Mouse (Mus musculus) hindbrain, embryonic 11.5 days (tissue): ENCODE results near the gene 1110051M20Rik. TPM values are rescaled to one million over a fixed set of nuclear protein-coding genes. Genes with fewer than 3 reads are reported as not detected.

Source experiments
- ATAC-seq: fragments of 200-750 bp; cut with Nextera tagmentation; 2 replicates; pipeline ENCODE4 v1.8.0; 2017; ENCODE audit warnings: mild to moderate bottlenecking, moderate TSS enrichment, moderate library complexity; ENCODE audit not compliant: low FRiP score
- DNase-seq: peaks from one replicate; pipeline ENCODE4 v3.0.0-alpha.2; 2015; ENCODE audit warnings: low spot score
- H3K27ac ChIP-seq: fragments of 300-500 bp; sonication (generic); 2 replicates; pipeline ENCODE4 v1.5.1; 2014; ENCODE audit warnings: mild to moderate bottlenecking, low read depth, low read length
- H3K27me3 ChIP-seq: fragments of 300-500 bp; sonication (generic); 2 replicates; pipeline ENCODE4 v1.6.1; 2014; ENCODE audit warnings: mild to moderate bottlenecking, low read length, moderate library complexity, mixed read lengths; ENCODE audit not compliant: control insufficient read depth, insufficient read depth
- H3K36me3 ChIP-seq: fragments of 300-500 bp; sonication (generic); 2 replicates; pipeline ENCODE4 v1.6.1; 2014; ENCODE audit warnings: mild to moderate bottlenecking, low read length, moderate library complexity, mixed read lengths; ENCODE audit not compliant: control insufficient read depth, insufficient read depth
- H3K4me1 ChIP-seq: fragments of 300-500 bp; sonication (generic); replicated peaks from 2 replicates; pipeline ENCODE4 v1.6.1; 2014; ENCODE audit warnings: low read length, mixed read lengths; ENCODE audit not compliant: control insufficient read depth, insufficient read depth
- H3K4me2 ChIP-seq: fragments of 300-500 bp; sonication (generic); replicated peaks from 2 replicates; pipeline ENCODE4 v1.6.1; 2014; ENCODE audit warnings: mild to moderate bottlenecking, low read depth, low read length
- H3K4me3 ChIP-seq: fragments of 300-500 bp; sonication (generic); 2 replicates; pipeline ENCODE4 v1.5.1; 2014; ENCODE audit warnings: low read depth, low read length
- H3K9ac ChIP-seq: fragments of 300-500 bp; sonication (generic); 2 replicates; pipeline ENCODE4 v1.6.1; 2014; ENCODE audit warnings: low read depth, low read length
- H3K9me3 ChIP-seq: fragments of 300-500 bp; sonication (generic); 2 replicates; pipeline ENCODE4 v1.6.1; 2016; ENCODE audit warnings: low read length; ENCODE audit not compliant: control insufficient read depth
- WGBS: fragments of 180-500 bp; shearing (Covaris S2); extraction: QIAGEN DNeasy Blood & Tissue Kit; methylation state at CpG from one replicate; pipeline ENCODE4 v1.1.7; 2014; 5-methylcytosine and 5-hydroxymethylcytosine counted together
- polyA plus RNA-seq: library from polyadenylated mRNA; unstranded; fragments of >200 nt; fragmentation: Nextera tagmentation; extraction: Ambion mirVana; gene quantifications from 2 replicates; pipeline ENCODE4 v1.2.1, GENCODE M21; 2014

The 1110051M20Rik gene
- polyA plus RNA-seq, 1 experiment from 2014 or later: 102 TPM

GRCm38 (mm10) chr2:91461341-91461740, 16.8 kb upstream of the 1110051M20Rik start:
- Histone ChIP-seq H3K36me3 (no peaks in the 10 kb centered on the region), H3K27me3 (no peaks in the 10 kb centered on the region; the same call in 1 of the 2 replicates), H3K4me2 (no peak overlapping the region), H3K4me3 (no peak overlapping the region), H3K4me1 (peaks cover 11% of the 10 kb centered on the region; the same call in 1 of the 2 replicates), H3K9me3 (no peaks in the 10 kb centered on the region), H3K9ac (no peak overlapping the region), H3K27ac (no peak overlapping the region)
- no peak for DNase-seq
- no peak for ATAC-seq
- WGBS: 61% methylated on average over 3 of the region's 3 CpGs

- H3K4me3 ChIP-seq: no peak overlapping the region
- WGBS: 67% methylated on average over 7 of the region's 7 CpGs
- no peak overlapping the region for H3K27ac ChIP-seq
- no peak for ATAC-seq
- no peaks in the 10 kb centered on the region for H3K9me3 ChIP-seq
- DNase-seq: no peak
- no peaks in the 10 kb centered on the region for H3K36me3 ChIP-seq
- no peak overlapping the region for H3K4me2 ChIP-seq
- H3K9ac ChIP-seq: no peak overlapping the region
- no peaks in the 10 kb centered on the region; the same call in 1 of the 2 replicates for H3K27me3 ChIP-seq
- H3K4me1 ChIP-seq: peaks cover 11% of the 10 kb centered on the region; the same call in 1 of the 2 replicates
Measured at GRCm38 (mm10) chr2:91460771-91461170, 16.3 kb upstream of the 1110051M20Rik start.

DNA sequence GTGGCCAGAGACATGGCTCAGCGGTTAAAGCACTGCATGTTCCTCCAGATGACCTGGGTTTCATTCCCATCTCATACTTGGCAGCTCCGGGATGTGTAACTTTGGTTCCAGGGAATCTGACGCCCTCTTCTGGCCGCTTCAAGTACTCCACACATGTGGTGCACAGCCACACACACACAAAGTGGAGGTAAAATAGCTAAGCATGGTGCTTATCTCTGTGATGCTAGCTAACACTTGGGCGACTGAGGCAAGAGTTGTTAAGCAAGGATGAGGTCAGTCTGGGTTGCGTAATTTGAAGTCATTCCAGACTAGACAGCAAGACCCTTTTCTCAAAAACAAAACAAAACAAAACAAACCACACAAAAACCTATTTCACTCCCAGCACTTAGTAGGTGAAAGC, 15.6 kb upstream of the 1110051M20Rik start:
- no peak overlapping the region for H3K27ac ChIP-seq
- no peaks in the 10 kb centered on the region; the same call in 1 of the 2 replicates for H3K27me3 ChIP-seq
- ATAC-seq (no peak), DNase-seq (no peak)
- H3K9ac ChIP-seq: no peak overlapping the region
- no peaks in the 10 kb centered on the region for H3K36me3 ChIP-seq
- 94% methylated on average over 6 of the region's 6 CpGs for WGBS
- no peak overlapping the region for H3K4me2 ChIP-seq
- H3K4me3 ChIP-seq: no peak overlapping the region
- H3K4me1 ChIP-seq: peaks cover 11% of the 10 kb centered on the region; the same call in 1 of the 2 replicates
- H3K9me3 ChIP-seq: no peaks in the 10 kb centered on the region

DNA sequence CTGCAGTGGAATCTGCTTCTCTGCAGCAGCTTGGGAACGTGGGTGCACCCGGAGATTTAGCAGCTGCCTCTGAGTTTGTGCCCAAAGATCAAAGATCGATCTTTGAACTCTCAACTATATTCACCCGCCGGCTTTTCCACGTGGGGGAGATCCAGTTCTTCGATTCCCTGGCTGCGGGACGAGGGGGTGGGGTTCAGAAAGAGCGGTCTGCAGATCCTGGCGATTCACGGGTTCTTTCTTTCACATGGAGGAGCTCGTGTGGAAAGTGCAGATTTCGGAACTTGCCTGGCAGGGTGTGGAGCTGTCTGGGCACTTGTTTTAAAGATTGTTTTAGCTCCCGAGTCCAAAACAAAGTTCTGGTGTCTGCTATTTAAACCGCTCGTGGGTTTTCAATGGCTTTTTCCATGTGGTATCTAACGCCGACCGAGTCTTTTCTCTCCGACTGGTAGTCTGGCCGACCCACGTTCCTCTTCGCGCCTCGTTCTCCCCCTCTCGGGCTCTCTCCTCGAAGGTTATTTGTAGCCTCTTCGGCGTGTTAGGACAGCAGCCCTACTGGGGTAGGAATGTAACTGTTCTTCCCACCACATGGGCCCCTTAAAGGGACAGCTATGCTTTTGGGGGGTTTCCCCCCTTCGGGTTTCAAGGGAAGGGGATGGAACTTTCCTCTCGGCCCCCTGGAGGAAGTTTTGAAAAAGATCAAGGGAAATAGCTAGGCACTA, 14.3 kb upstream of the 1110051M20Rik start:
- H3K9me3 ChIP-seq: no peaks in the 10 kb centered on the region
- H3K9ac ChIP-seq: peak overlapping the region; percentile 89
- H3K4me1 ChIP-seq: peaks cover 11% of the 10 kb centered on the region; the same call in 1 of the 2 replicates
- no peaks in the 10 kb centered on the region for H3K36me3 ChIP-seq
- H3K4me3 ChIP-seq: peak overlapping the region; percentile 74
- DNase-seq (peak; percentile 73), ATAC-seq (peak; percentile 31; the same call in 1 of the 2 replicates)
- H3K4me2 ChIP-seq: peak overlapping the region; percentile 96
- H3K27ac ChIP-seq: peak overlapping the region; percentile 82
- WGBS: under 1% methylated on average over 32 of the region's 32 CpGs
- H3K27me3 ChIP-seq: no peaks in the 10 kb centered on the region; the same call in 1 of the 2 replicates

DNA sequence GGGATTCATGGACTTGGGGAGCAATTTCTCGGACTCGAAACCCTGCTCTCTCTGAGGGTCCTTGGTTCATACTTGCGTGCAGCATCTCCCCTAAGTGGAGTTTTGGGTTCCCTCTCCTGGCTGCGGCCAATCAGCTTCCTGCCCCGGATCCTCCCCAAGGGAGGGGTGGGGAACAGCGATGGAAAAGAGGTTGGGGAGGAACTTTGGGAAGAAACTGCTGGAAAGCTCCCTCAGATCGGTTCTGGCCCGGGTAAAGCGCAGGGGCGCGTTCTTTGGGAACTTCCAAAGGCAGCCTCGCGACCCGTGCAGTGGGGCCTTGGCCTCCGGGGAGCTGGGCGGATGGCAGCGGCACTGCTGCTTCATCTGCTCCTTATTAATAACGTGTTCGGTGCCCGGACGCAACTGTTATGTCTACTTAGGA, 13.8 kb upstream of the 1110051M20Rik start:
- under 1% methylated on average over 21 of the region's 21 CpGs for WGBS
- DNase-seq (no peak), ATAC-seq (0 out of 2 replicates have a peak, but pooled peaks have one; percentile 17)
- Histone ChIP-seq H3K4me1 (peaks cover 11% of the 10 kb centered on the region; the same call in 1 of the 2 replicates), H3K4me2 (peak overlapping the region; percentile 96), H3K4me3 (peak overlapping the region; percentile 74), H3K9ac (peak overlapping the region; percentile 89), H3K36me3 (no peaks in the 10 kb centered on the region), H3K9me3 (no peaks in the 10 kb centered on the region), H3K27ac (peak overlapping the region; percentile 82), H3K27me3 (no peaks in the 10 kb centered on the region; the same call in 1 of the 2 replicates)

- WGBS: under 1% methylated on average over 45 of the region's 45 CpGs
Measured at GRCm38 (mm10) chr2:91457656-91458251, 13.2 kb upstream of the 1110051M20Rik start.

GRCm38 (mm10) chr2:91457259-91457655, 12.8 kb upstream of the 1110051M20Rik start, which contains the start of gene Lrp4:
TSS of gene Lrp4 (plus strand) at chr2:91457511.
- Histone ChIP-seq H3K9me3 (no peaks in the 10 kb centered on the region), H3K9ac (peak within 1 kb of the TSS; percentile 89), H3K27me3 (no peaks in the 10 kb centered on the region; the same call in 1 of the 2 replicates), H3K36me3 (no peaks in the 10 kb centered on the region), H3K4me1 (0 out of 2 replicates have a peak, but pooled peaks cover 5% of the 10 kb centered on the region), H3K4me2 (peak within 1 kb of the TSS; percentile 96), H3K27ac (peak within 1 kb of the TSS; percentile 82), H3K4me3 (peak within 1 kb of the TSS; percentile 74)
- ATAC-seq (peak; percentile 72), DNase-seq (peak; percentile 65)
- 0% methylated on average over 7 of the region's 36 CpGs for WGBS

More at GRCm38 (mm10) chr2:91457656-91458251, 13.2 kb upstream of the 1110051M20Rik start:
- Histone ChIP-seq H3K9ac (peak overlapping the region; percentile 89), H3K4me3 (peak overlapping the region; percentile 74), H3K36me3 (no peaks in the 10 kb centered on the region), H3K9me3 (no peaks in the 10 kb centered on the region), H3K4me2 (peak overlapping the region; percentile 96), H3K4me1 (peaks cover 8% of the 10 kb centered on the region; the same call in 1 of the 2 replicates), H3K27me3 (no peaks in the 10 kb centered on the region; the same call in 1 of the 2 replicates), H3K27ac (peak overlapping the region; percentile 82)
- ATAC-seq (peak; percentile 59), DNase-seq (peak; percentile 72)

DNA sequence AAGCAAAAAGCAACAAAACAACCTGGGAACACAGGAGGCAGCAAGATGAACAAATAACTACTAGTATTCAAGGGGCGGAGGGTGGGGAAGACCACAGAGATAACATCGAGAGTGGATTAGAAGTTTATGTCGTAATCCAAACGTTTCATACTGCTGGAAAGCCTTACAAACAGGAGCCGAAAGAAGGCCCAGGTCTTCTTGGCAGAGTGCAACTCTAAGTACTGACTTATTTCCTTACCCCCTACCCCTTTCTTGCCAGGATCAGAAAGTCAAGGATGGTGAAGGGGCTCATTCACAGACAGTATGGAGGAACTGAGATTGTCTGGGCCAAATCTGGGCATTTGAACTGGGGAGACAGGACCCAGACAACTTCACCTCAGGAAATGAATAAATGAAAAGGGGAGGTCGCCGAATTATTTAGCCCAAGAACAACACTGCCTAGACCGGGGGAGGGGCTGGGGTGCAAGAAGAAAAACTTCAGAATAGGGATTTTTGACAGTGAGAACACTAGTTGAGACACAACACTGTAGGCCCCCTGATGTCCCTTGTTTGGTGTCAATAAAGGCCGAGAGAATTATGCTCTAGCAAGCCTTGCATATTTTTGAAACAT, 12.1 kb upstream of the 1110051M20Rik start:
- Histone ChIP-seq H3K36me3 (no peaks in the 10 kb centered on the region), H3K4me3 (peak overlapping the region; percentile 74), H3K4me1 (0 out of 2 replicates have a peak, but pooled peaks cover 2% of the 10 kb centered on the region), H3K4me2 (peak overlapping the region; percentile 96), H3K27ac (peak overlapping the region; percentile 82; the same call in 1 of the 2 replicates), H3K9ac (peak overlapping the region; percentile 89; the same call in 1 of the 2 replicates), H3K9me3 (no peaks in the 10 kb centered on the region), H3K27me3 (no peaks in the 10 kb centered on the region; the same call in 1 of the 2 replicates)
- ATAC-seq (peak; percentile 37; the same call in 1 of the 2 replicates), DNase-seq (no peak)
- 46% methylated on average over 9 of the region's 9 CpGs for WGBS
